Mouse (Mus musculus): ENCODE measurements around the gene B4galt3. TPM values are rescaled to one million over a fixed set of nuclear protein-coding genes. Genes with fewer than 3 reads are reported as not detected.
"Not testable (repeated sequence)": the region's sequence is repeated elsewhere in the genome, so short reads cannot be mapped to it uniquely, and the experiment has no call there.

Gene B4galt3
- total RNA-seq, 1 experiment from 2014 or later = 13.7 TPM

- ATAC-seq (replicated peaks in 1 of 2; ENCODE audit: insufficient read depth in 1 of 2, low FRiP score in 2 of 2, low TSS enrichment in 1 of 2, low read depth in 1 of 2, poor library complexity in 2 of 2, severe bottlenecking in 2 of 2) = no peak
Measured at GRCm38 (mm10) chr1:171293906-171294297, 23.8 kb downstream of the B4galt3 start.

- ATAC-seq (replicated peaks in 1 of 2; ENCODE audit: insufficient read depth in 1 of 2, low FRiP score in 2 of 2, low TSS enrichment in 1 of 2, low read depth in 1 of 2, poor library complexity in 2 of 2, severe bottlenecking in 2 of 2) = peak; percentile 91 to 95
Measured at GRCm38 (mm10) chr1:171294298-171295062, 24.4 kb downstream of the B4galt3 start, which contains the start of gene Ufc1. TSS of gene Ufc1 (minus strand) at chr1:171295024.

DNA sequence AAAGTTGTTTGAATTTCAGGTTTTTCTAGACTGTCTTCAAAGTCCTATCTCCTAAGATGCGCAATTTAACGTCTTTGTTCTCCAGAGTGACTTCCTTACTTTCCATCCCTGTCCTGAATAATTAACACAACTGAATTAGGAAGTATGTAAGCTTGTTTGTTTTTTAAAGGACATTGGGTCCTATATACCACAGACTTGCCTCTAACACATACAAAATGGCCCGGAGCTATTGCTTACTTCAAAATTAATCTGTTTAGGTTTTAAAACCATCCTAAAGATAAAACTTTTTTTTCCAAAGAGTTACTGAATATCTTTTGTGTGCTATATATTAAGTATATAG lies 24.9 kb downstream of the B4galt3 start:
- no peak for ATAC-seq (replicated peaks in 1 of 2; ENCODE audit: insufficient read depth in 1 of 2, low FRiP score in 2 of 2, low TSS enrichment in 1 of 2, low read depth in 1 of 2, poor library complexity in 2 of 2, severe bottlenecking in 2 of 2)

DNA sequence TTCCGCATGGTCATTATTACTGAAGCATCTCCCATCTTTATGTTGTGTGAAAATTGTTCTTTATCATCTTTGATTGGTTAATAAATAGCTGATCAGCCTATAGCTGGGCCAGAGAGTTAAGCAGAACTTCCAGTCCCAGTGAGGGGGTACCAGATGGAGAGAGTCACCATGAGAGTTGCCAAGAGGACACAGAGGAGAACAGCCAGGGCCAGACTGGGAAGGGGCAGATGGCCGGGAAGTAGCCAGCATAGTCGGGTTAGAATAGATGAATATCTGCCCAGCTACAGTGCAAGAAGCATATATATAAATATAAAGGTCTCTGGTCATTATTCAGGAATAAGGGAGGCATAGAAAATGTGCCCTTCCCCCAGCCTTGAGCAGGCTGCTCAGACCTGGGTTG lies 28.1 kb downstream of the B4galt3 start:
- no peak for ATAC-seq (replicated peaks in 1 of 2; ENCODE audit: insufficient read depth in 1 of 2, low FRiP score in 2 of 2, low TSS enrichment in 1 of 2, low read depth in 1 of 2, poor library complexity in 2 of 2, severe bottlenecking in 2 of 2)

- not testable (repeated sequence) for ATAC-seq (replicated peaks in 1 of 2; ENCODE audit: insufficient read depth in 1 of 2, low FRiP score in 2 of 2, low TSS enrichment in 1 of 2, low read depth in 1 of 2, poor library complexity in 2 of 2, severe bottlenecking in 2 of 2)
Measured at GRCm38 (mm10) chr1:171306157-171306556, 36.0 kb downstream of the B4galt3 start.

DNA sequence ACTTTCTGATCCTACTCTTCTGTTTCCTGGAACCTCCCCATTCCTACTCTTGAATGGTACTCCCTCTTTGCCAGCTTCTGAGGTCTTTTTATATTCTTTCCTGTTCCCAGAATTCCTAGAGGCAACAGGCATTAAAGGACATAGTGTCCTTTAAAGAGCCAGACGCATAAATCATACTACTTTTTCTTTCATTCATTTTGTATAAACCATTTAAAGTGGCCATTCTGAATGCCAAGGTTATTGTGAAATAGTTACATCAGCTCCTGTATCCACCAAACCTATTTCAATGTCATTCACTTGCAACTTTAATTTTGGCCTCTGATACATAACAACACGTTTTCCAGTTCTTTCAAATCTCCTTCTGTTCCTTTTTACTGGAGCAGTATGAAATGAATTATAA lies 39.2 kb downstream of the B4galt3 start:
- ATAC-seq (replicated peaks in 1 of 2; ENCODE audit: insufficient read depth in 1 of 2, low FRiP score in 2 of 2, low TSS enrichment in 1 of 2, low read depth in 1 of 2, poor library complexity in 2 of 2, severe bottlenecking in 2 of 2) = no peak

DNA sequence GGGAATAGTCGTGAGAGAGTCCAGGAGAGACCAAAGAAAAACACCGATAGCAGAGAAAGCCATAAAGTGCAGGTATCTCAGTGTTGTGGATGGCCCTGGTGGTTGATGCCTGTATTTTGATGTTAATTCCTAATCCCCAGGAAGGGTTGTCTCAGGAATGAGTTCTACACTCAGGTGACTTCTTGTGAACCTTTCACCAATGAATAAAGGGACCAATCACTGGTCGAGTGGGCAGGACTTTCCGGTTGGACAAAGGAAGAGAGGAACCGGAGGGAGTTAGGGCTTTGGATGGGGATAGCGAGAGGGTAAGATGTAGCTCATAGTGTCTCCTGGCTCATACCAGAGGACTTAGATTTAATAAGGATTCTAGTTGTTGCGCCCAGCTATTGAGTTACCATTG lies 49.6 kb downstream of the B4galt3 start:
- ATAC-seq (replicated peaks in 1 of 2; ENCODE audit: insufficient read depth in 1 of 2, low FRiP score in 2 of 2, low TSS enrichment in 1 of 2, low read depth in 1 of 2, poor library complexity in 2 of 2, severe bottlenecking in 2 of 2) = no peak

DNA sequence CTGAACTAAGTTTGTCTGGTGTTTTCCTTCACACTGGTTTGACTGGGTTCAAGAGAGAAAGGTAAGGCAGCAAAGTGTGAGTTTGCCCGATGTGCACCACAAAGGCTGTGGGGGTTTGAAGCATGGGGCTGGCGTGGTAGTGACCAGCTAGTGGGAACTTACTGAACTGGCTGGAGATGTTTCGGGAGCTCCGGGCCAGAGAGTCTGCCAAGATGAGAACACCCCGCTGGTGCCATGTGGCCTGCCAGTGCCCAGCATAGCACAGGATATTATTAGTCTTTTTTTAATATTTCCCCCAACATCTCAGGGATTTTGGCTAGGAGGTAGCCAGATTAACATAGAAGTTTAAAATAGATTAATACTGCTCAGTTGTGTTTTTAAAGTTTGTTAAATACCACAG lies 50.0 kb downstream of the B4galt3 start:
- ATAC-seq (replicated peaks in 1 of 2; ENCODE audit: insufficient read depth in 1 of 2, low FRiP score in 2 of 2, low TSS enrichment in 1 of 2, low read depth in 1 of 2, poor library complexity in 2 of 2, severe bottlenecking in 2 of 2) = no peak

GRCm38 (mm10) chr1:171321415-171321814 lies 51.3 kb downstream of the B4galt3 start:
- ATAC-seq (replicated peaks in 1 of 2; ENCODE audit: insufficient read depth in 1 of 2, low FRiP score in 2 of 2, low TSS enrichment in 1 of 2, low read depth in 1 of 2, poor library complexity in 2 of 2, severe bottlenecking in 2 of 2) = peak in 1 of 2 experiments; percentile 56; a peak in 1 of 4 replicates

DNA sequence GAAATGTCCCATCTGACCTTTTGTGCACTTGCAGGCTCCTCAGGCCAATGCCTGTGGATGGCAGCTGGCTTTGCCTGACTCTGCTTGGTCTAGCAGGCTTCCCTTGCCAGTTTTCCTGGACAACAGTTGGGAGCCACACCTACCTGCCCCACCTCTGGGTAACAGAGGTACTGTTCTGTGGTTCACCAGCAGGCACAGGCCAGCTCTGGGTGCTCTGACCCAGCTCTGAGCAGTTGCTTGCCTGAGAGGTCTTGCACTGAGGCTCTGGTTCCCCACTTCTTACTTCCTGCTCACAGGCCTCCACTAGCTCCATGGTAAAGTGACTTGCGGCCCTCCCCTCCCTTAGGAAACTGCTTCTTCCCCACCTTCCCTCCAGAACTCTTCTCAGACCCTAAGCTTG lies 51.9 kb downstream of the B4galt3 start:
- 0 out of 4 replicates have a peak, but pooled peaks of 1 of the 2 experiments have one; percentile 32 for ATAC-seq (replicated peaks in 1 of 2; ENCODE audit: insufficient read depth in 1 of 2, low FRiP score in 2 of 2, low TSS enrichment in 1 of 2, low read depth in 1 of 2, poor library complexity in 2 of 2, severe bottlenecking in 2 of 2)

DNA sequence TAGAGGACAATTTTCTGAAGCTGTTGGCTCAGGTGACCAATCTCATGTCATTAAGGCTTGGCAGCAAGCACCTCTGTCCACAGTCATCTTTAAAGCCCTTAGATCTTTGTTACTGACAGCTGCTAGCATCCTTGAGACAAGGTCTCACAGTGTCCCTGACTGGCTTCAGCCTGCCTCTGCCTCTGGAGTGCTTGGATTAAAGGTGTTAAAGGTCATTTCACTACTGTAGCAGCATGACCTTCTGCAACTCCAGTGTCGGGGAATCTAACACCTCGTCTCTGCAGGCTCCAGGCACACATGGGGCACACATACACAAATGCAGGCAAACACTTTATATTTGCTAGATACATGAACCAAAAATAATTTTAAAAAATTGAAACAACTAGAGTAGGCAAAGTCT lies 55.4 kb downstream of the B4galt3 start:
- ATAC-seq (replicated peaks in 1 of 2; ENCODE audit: insufficient read depth in 1 of 2, low FRiP score in 2 of 2, low TSS enrichment in 1 of 2, low read depth in 1 of 2, poor library complexity in 2 of 2, severe bottlenecking in 2 of 2) = no peak

Other genes starting within 250 kb of the B4galt3 start
- 30.2 and 49.4 TPM in 2 replicates for gene Fcgr3, start 205.4 kb upstream of the B4galt3 start, total RNA-seq (2017)
- gene Cfap126, start 156.4 kb upstream of the B4galt3 start, total RNA-seq (2017) = 2.4 and 3.3 TPM in 2 replicates
- gene Sdhc, start 119.7 kb upstream of the B4galt3 start, total RNA-seq (2017) = 52.4 and 87.6 TPM in 2 replicates
- gene Mpz, start 119.6 kb upstream of the B4galt3 start, total RNA-seq (2017) = not detected in 2 replicates
- gene Pcp4l1, start 74.1 kb upstream of the B4galt3 start, total RNA-seq (2017) = 42.7 and 46.5 TPM in 2 replicates
- 0.81 and 1.5 TPM in 2 replicates for gene Nr1i3, start 56.4 kb upstream of the B4galt3 start, total RNA-seq (2017)
- gene Tomm40l, start 47.8 kb upstream of the B4galt3 start, total RNA-seq (2017) = 17.5 and 25.0 TPM in 2 replicates
- gene Apoa2, start 45.3 kb upstream of the B4galt3 start, total RNA-seq (2017) = not detected in 2 replicates
- 44.5 and 76.7 TPM in 2 replicates for gene Fcer1g, start 36.0 kb upstream of the B4galt3 start, total RNA-seq (2017)
- gene Adamts4, start 19.9 kb upstream of the B4galt3 start, total RNA-seq (2017) = 0.25 TPM in 1 of 2 replicates, not detected in the other
- gene Ndufs2, start 18.9 kb upstream of the B4galt3 start, total RNA-seq (2017) = 260 and 369 TPM in 2 replicates
- gene Ppox, start 10.9 kb downstream of the B4galt3 start, total RNA-seq (2017) = 9.5 and 35.5 TPM in 2 replicates
- 26.5 and 31.8 TPM in 2 replicates for gene Usp21, start 17.7 kb downstream of the B4galt3 start, total RNA-seq (2017)
- 56.5 and 92.4 TPM in 2 replicates for gene Ufc1, start 24.7 kb downstream of the B4galt3 start, total RNA-seq (2017)
- gene Dedd, start 58.8 kb downstream of the B4galt3 start, total RNA-seq (2017) = 11.0 and 15.8 TPM in 2 replicates
- 45.7 and 55.1 TPM in 2 replicates for gene Nit1, start 75.3 kb downstream of the B4galt3 start, total RNA-seq (2017)
- gene Pfdn2, start 75.3 kb downstream of the B4galt3 start, total RNA-seq (2017) = 35.8 and 50.2 TPM in 2 replicates
- gene Klhdc9, start 90.5 kb downstream of the B4galt3 start, total RNA-seq (2017) = 3.5 and 5.7 TPM in 2 replicates
- gene Nectin4, start 99.8 kb downstream of the B4galt3 start, total RNA-seq (2017) = 5.2 and 6.2 TPM in 2 replicates
- gene Arhgap30, start 118.6 kb downstream of the B4galt3 start, total RNA-seq (2017) = 112 and 133 TPM in 2 replicates
- 47.0 and 59.5 TPM in 2 replicates for gene Usf1, start 141.0 kb downstream of the B4galt3 start, total RNA-seq (2017)
- gene Tstd1, start 148.5 kb downstream of the B4galt3 start, total RNA-seq (2017) = 4.7 and 8.8 TPM in 2 replicates
- gene F11r, start 167.2 kb downstream of the B4galt3 start, total RNA-seq (2017) = 12.1 and 13.4 TPM in 2 replicates
- gene Alyref2, start 233.2 kb downstream of the B4galt3 start, total RNA-seq (2017) = 10.0 and 10.3 TPM in 2 replicates